Mouse (Mus musculus): ENCODE data around the gene Pcdh7.

The Pcdh7 gene

DNA sequence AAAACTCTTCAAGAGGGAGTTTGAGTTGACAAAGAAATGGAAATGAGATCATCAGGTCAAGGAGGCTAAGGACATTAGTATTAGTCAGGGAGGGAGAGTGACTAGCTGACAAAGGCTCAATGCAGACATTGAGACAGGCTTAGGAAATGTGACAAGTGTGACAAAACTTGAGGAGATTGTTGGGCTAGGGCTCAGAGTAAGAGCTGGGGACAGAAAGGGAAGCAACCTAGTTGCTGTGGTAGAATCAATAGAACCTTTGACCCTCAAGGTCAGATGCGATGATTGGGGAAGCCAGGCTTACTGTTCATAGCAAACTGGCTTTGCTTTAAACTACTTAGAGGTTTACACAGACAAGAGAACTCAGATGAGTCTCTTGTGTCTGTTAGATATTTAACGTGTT, 303.6 kb downstream of the Pcdh7 start:
- Histone ChIP-seq H3K36me3 (ENCODE audit: insufficient read depth, low read length) (no peaks in the 10 kb centered on the region), H3K4me1 (replicated peaks; ENCODE audit: low read depth, low read length) (no peaks in the 10 kb centered on the region), H3K4me3 (replicated peaks; ENCODE audit: low read length) (no peak overlapping the region), H3K27me3 (ENCODE audit: insufficient read depth, low read length) (no peaks in the 10 kb centered on the region), H3K9me3 (ENCODE audit: low read length) (no peaks in the 10 kb centered on the region)
- no peak for TF ChIP-seq NANOG (IDR thresholded peaks at IDR 0.05; ENCODE audit: borderline replicate concordance, low read length)

DNA sequence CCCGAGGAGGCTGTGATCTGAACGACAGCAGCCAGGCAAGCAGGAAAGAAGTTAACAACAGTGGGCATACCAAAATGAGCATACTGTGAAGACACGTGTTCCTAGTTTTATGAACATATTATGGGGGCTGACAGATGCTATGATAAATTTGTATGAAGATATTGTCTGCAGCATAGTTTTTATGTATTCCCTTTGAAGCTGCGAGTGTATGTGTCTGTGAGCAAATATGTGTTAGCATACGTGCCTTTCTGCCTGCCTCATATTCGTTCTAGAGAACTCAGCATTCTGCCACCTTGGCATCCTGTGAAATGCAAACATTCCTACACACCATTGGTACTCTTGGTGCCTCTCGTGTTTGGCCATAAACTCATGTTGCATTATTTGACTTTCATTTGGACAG, 307.4 kb downstream of the Pcdh7 start:
- Histone ChIP-seq H3K9me3 (ENCODE audit: low read length) (no peaks in the 10 kb centered on the region), H3K4me1 (replicated peaks; ENCODE audit: low read depth, low read length) (no peaks in the 10 kb centered on the region), H3K4me3 (replicated peaks; ENCODE audit: low read length) (no peak overlapping the region), H3K36me3 (ENCODE audit: insufficient read depth, low read length) (no peaks in the 10 kb centered on the region), H3K27me3 (ENCODE audit: insufficient read depth, low read length) (no peaks in the 10 kb centered on the region)
- TF ChIP-seq POU5F1 (IDR thresholded peaks at IDR 0.05; ENCODE audit: borderline replicate concordance, low read length), result no peak
- no peak for TF ChIP-seq CTCF (conservative IDR thresholded peaks at IDR 0.05; ENCODE audit: low read length)

GRCm38 (mm10) chr5:58025759-58026158, 308.0 kb downstream of the Pcdh7 start:
- no peaks in the 10 kb centered on the region for H3K27me3 ChIP-seq (ENCODE audit: insufficient read depth, low read length)
- H3K4me1 ChIP-seq (replicated peaks; ENCODE audit: low read depth, low read length), result no peaks in the 10 kb centered on the region
- TF ChIP-seq CTCF (conservative IDR thresholded peaks at IDR 0.05; ENCODE audit: low read length) (no peak), POU5F1 (IDR thresholded peaks at IDR 0.05; ENCODE audit: borderline replicate concordance, low read length) (no peak), NANOG (IDR thresholded peaks at IDR 0.05; ENCODE audit: borderline replicate concordance, low read length) (no peak)
- H3K4me3 ChIP-seq (replicated peaks; ENCODE audit: low read length), result no peak overlapping the region
- no peaks in the 10 kb centered on the region for H3K9me3 ChIP-seq (ENCODE audit: low read length)
- H3K36me3 ChIP-seq (ENCODE audit: insufficient read depth, low read length), result no peaks in the 10 kb centered on the region

- Histone ChIP-seq H3K27me3 (ENCODE audit: insufficient read depth, low read length) (no peaks in the 10 kb centered on the region), H3K9me3 (ENCODE audit: low read length) (no peaks in the 10 kb centered on the region), H3K4me3 (replicated peaks; ENCODE audit: low read length) (no peak overlapping the region), H3K36me3 (ENCODE audit: insufficient read depth, low read length) (no peaks in the 10 kb centered on the region), H3K4me1 (replicated peaks; ENCODE audit: low read depth, low read length) (no peaks in the 10 kb centered on the region)
- no peak for TF ChIP-seq POU5F1 (IDR thresholded peaks at IDR 0.05; ENCODE audit: borderline replicate concordance, low read length)
- no peak for TF ChIP-seq NANOG (IDR thresholded peaks at IDR 0.05; ENCODE audit: borderline replicate concordance, low read length)
- TF ChIP-seq CTCF (conservative IDR thresholded peaks at IDR 0.05; ENCODE audit: low read length), result no peak
Measured at GRCm38 (mm10) chr5:58039875-58040274, 322.1 kb downstream of the Pcdh7 start.

DNA sequence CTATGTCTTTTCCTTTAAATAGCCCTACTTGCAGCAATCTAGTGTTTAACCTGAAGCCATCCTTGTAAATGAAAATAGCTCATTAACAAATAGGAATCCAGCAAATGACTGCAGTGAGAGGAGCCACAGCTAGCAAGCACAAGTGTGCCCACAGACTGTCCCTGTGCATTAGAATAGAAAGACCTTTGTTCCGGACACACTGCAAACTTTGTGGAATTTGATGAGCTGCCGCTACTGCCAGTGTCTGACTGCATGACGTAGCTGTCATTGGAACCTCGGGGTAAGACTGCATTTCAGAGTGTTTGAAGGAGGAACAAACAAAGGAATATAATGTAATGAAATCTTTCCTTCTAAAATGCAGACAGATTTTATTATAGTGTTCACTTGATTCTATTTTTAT, 326.4 kb downstream of the Pcdh7 start:
- Histone ChIP-seq H3K4me3 (replicated peaks; ENCODE audit: low read length) (no peak overlapping the region), H3K9me3 (ENCODE audit: low read length) (no peaks in the 10 kb centered on the region), H3K36me3 (ENCODE audit: insufficient read depth, low read length) (no peaks in the 10 kb centered on the region), H3K27me3 (ENCODE audit: insufficient read depth, low read length) (no peaks in the 10 kb centered on the region), H3K4me1 (replicated peaks; ENCODE audit: low read depth, low read length) (no peaks in the 10 kb centered on the region)
- TF ChIP-seq POU5F1 (IDR thresholded peaks at IDR 0.05; ENCODE audit: borderline replicate concordance, low read length) (no peak), NANOG (IDR thresholded peaks at IDR 0.05; ENCODE audit: borderline replicate concordance, low read length) (no peak), CTCF (conservative IDR thresholded peaks at IDR 0.05; ENCODE audit: low read length) (no peak)

GRCm38 (mm10) chr5:58081054-58081453, 363.3 kb downstream of the Pcdh7 start:
- no peak overlapping the region for H3K4me3 ChIP-seq (replicated peaks; ENCODE audit: low read length)
- H3K27me3 ChIP-seq (ENCODE audit: insufficient read depth, low read length), result no peaks in the 10 kb centered on the region
- TF ChIP-seq CTCF (conservative IDR thresholded peaks at IDR 0.05; ENCODE audit: low read length) (no peak), NANOG (IDR thresholded peaks at IDR 0.05; ENCODE audit: borderline replicate concordance, low read length) (no peak), POU5F1 (IDR thresholded peaks at IDR 0.05; ENCODE audit: borderline replicate concordance, low read length) (no peak)
- no peaks in the 10 kb centered on the region for H3K36me3 ChIP-seq (ENCODE audit: insufficient read depth, low read length)
- no peaks in the 10 kb centered on the region for H3K9me3 ChIP-seq (ENCODE audit: low read length)
- no peaks in the 10 kb centered on the region for H3K4me1 ChIP-seq (replicated peaks; ENCODE audit: low read depth, low read length)

DNA sequence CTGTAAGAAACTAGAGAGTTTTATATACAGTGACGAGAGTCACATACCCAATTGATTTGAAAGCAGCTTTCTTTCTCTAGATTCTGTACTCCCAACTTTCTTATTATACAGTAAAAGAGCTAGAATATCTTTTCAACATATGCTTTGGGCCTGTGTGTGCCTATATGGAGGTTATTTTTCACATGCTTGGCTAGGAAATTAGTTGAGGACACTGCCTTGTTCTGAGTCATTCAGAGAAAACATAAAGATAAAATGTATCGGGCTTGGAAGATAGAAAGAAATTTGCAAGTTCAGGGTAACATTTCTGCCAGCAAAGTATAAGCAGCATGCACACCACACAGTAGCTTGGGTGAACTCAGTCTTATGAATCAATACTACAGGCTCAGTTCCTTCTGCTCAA, 364.5 kb downstream of the Pcdh7 start:
- Histone ChIP-seq H3K36me3 (ENCODE audit: insufficient read depth, low read length) (no peaks in the 10 kb centered on the region), H3K4me3 (replicated peaks; ENCODE audit: low read length) (no peak overlapping the region), H3K27me3 (ENCODE audit: insufficient read depth, low read length) (no peaks in the 10 kb centered on the region), H3K4me1 (replicated peaks; ENCODE audit: low read depth, low read length) (no peaks in the 10 kb centered on the region), H3K9me3 (ENCODE audit: low read length) (no peaks in the 10 kb centered on the region)
- TF ChIP-seq NANOG (IDR thresholded peaks at IDR 0.05; ENCODE audit: borderline replicate concordance, low read length), result no peak
- no peak for TF ChIP-seq POU5F1 (IDR thresholded peaks at IDR 0.05; ENCODE audit: borderline replicate concordance, low read length)
- no peak for TF ChIP-seq CTCF (conservative IDR thresholded peaks at IDR 0.05; ENCODE audit: low read length)

- TF ChIP-seq CTCF (conservative IDR thresholded peaks at IDR 0.05; ENCODE audit: low read length) (no peak), NANOG (IDR thresholded peaks at IDR 0.05; ENCODE audit: borderline replicate concordance, low read length) (no peak), POU5F1 (IDR thresholded peaks at IDR 0.05; ENCODE audit: borderline replicate concordance, low read length) (no peak)
- Histone ChIP-seq H3K4me3 (replicated peaks; ENCODE audit: low read length) (no peak overlapping the region), H3K9me3 (ENCODE audit: low read length) (no peaks in the 10 kb centered on the region), H3K27me3 (ENCODE audit: insufficient read depth, low read length) (no peaks in the 10 kb centered on the region), H3K4me1 (replicated peaks; ENCODE audit: low read depth, low read length) (no peaks in the 10 kb centered on the region), H3K36me3 (ENCODE audit: insufficient read depth, low read length) (no peaks in the 10 kb centered on the region)
Measured at GRCm38 (mm10) chr5:58083056-58083455, 365.3 kb downstream of the Pcdh7 start.

DNA sequence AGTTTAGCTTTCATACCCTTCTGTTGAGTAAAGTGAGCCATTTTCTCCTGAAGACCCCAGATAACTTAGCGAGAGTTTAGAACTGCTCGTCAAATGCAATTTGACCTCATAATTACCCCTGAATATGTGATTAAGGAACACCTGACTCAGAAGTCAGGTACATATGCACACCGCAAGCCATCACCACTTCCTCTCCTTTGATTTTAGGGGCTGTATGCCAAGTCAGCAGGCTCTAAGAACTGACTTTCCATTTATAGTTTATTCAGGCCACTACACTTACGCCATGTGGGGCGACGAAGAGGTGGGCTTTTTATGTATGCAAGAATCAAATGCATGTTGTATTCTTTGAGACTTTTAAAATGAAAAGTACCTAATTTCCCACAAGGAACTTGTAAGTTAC, 366.2 kb downstream of the Pcdh7 start:
- H3K4me1 ChIP-seq (replicated peaks; ENCODE audit: low read depth, low read length), result no peaks in the 10 kb centered on the region
- no peaks in the 10 kb centered on the region for H3K36me3 ChIP-seq (ENCODE audit: insufficient read depth, low read length)
- no peak for TF ChIP-seq CTCF (conservative IDR thresholded peaks at IDR 0.05; ENCODE audit: low read length)
- no peak for TF ChIP-seq NANOG (IDR thresholded peaks at IDR 0.05; ENCODE audit: borderline replicate concordance, low read length)
- TF ChIP-seq POU5F1 (IDR thresholded peaks at IDR 0.05; ENCODE audit: borderline replicate concordance, low read length), result no peak

More for the DNA sequence above, 366.2 kb downstream of the Pcdh7 start:
- H3K9me3 ChIP-seq (ENCODE audit: low read length), result no peaks in the 10 kb centered on the region
- H3K4me3 ChIP-seq (replicated peaks; ENCODE audit: low read length), result no peak overlapping the region
- H3K27me3 ChIP-seq (ENCODE audit: insufficient read depth, low read length), result no peaks in the 10 kb centered on the region
